Mouse (Mus musculus): ENCODE data around the gene Ebf4. TPM values are rescaled to one million over a fixed set of nuclear protein-coding genes. Genes with fewer than 3 reads are reported as not detected.

Ebf4 gene
- polyA plus RNA-seq, 1 experiment from 2014 or later, result 4.3 TPM

DNA sequence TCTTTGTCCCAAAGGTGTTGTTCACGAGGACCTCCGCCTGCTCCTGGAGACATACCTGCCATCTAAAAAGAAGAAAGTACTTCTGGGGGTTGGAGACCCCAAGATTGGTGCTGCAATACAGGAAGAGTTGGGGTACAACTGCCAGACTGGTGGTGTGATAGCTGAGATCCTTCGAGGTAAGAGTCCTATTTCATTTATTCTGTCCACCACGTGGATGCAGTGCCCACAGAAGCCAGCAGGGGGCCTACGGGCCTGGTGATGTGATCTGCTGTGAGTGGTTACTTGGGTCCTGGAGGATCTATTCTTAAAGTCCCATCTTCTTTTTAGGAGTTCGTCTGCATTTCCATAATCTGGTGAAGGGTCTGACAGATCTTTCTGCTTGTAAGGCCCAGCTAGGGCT lies 19.3 kb upstream of the Ebf4 start:
- Histone ChIP-seq H3K4me1 (peaks cover 19% of the 10 kb centered on the region), H3K27me3 (replicated peaks) (no peaks in the 10 kb centered on the region), H3K27ac (no peak overlapping the region), H3K9ac (peak overlapping the region; percentile 94; the same call in 1 of the 2 replicates), H3K9me3 (no peaks in the 10 kb centered on the region), H3K4me3 (peak overlapping the region; percentile 91), H3K4me2 (replicated peaks) (peak overlapping the region; percentile 95), H3K36me3 (peaks cover 50% of the 10 kb centered on the region)
- no peak for ATAC-seq (ENCODE audit: low FRiP score, low read depth)
- WGBS, result 47% methylated on average over 6 of the region's 6 CpGs

DNA sequence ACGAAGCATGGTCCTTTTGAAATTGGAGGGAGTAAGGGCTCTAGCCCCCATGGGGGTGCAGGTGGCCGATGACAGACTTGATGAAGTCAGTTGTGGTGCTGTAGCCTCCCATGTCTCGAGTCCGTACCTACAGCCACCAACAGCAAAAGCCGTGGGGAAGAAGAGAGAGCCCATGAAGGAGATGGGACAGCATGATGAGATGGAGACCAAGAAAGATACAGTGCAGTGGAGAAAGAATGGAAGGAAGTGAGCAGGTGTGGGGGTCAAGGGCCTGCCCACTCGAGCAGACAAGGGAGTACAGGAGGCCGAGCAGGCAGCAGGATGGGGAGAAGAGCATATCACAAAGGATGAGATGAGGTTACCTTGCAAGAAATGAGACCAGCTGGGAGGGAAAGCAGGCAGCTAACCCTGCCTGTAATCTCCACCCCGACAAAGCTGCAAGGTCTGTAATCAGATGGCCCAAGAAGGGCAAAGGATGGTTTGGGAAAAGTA lies 15.3 kb upstream of the Ebf4 start:
- Histone ChIP-seq H3K27me3 (replicated peaks) (no peaks in the 10 kb centered on the region), H3K4me3 (no peak overlapping the region), H3K9me3 (no peaks in the 10 kb centered on the region), H3K27ac (no peak overlapping the region), H3K4me1 (peaks cover 24% of the 10 kb centered on the region), H3K4me2 (replicated peaks) (no peak overlapping the region), H3K36me3 (peaks cover 61% of the 10 kb centered on the region), H3K9ac (no peak overlapping the region)
- no peak for ATAC-seq (ENCODE audit: low FRiP score, low read depth)
- 38% methylated on average over 8 of the region's 8 CpGs for WGBS

DNA sequence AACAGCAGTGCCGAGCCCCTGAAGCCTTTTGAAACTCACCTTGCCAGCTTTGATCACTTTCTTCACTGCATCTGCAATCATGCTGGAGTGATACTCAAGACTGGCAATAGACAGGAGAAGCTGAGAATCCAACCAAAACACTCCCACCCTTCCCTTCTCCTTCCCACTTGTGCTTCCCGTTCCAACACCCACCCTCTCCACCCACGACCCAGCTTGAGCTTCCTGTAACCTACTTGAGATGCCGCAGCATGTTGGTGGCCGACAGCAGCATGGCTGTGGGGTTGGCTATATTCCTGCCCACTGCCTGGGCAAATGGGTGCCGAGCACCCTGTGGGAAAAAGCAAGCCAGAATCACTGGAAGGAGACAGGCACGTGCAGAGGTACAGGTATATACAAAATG lies 14.7 kb upstream of the Ebf4 start:
- no peak overlapping the region for H3K27ac ChIP-seq
- H3K36me3 ChIP-seq, result peaks cover 61% of the 10 kb centered on the region
- H3K27me3 ChIP-seq (replicated peaks), result no peaks in the 10 kb centered on the region
- WGBS, result 68% methylated on average over 7 of the region's 7 CpGs
- H3K9ac ChIP-seq, result no peak overlapping the region
- no peak overlapping the region for H3K4me3 ChIP-seq
- no peaks in the 10 kb centered on the region for H3K9me3 ChIP-seq
- H3K4me1 ChIP-seq, result peaks cover 20% of the 10 kb centered on the region
- ATAC-seq (ENCODE audit: low FRiP score, low read depth), result no peak
- H3K4me2 ChIP-seq (replicated peaks), result no peak overlapping the region

DNA sequence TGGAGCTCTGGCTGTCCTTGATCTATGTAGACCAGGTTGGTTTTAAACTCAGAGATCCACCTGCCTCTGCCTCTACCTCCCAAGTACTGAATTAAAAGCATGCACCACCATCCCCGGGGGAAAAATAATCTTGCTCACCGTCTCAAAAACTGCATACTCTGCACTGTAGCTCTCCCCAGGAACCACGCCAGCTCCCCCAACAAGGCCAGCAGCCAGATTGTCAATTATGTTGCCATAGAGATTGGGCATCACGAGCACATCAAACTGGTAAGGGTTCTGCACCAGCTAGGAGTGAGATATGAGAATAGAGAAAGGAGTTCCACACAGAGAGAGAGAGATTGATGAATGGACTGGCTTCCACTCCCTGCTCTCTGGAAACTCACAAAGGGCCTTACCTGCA lies 14.2 kb upstream of the Ebf4 start:
- peaks cover 56% of the 10 kb centered on the region for H3K36me3 ChIP-seq
- no peak for ATAC-seq (ENCODE audit: low FRiP score, low read depth)
- no peaks in the 10 kb centered on the region for H3K9me3 ChIP-seq

DNA sequence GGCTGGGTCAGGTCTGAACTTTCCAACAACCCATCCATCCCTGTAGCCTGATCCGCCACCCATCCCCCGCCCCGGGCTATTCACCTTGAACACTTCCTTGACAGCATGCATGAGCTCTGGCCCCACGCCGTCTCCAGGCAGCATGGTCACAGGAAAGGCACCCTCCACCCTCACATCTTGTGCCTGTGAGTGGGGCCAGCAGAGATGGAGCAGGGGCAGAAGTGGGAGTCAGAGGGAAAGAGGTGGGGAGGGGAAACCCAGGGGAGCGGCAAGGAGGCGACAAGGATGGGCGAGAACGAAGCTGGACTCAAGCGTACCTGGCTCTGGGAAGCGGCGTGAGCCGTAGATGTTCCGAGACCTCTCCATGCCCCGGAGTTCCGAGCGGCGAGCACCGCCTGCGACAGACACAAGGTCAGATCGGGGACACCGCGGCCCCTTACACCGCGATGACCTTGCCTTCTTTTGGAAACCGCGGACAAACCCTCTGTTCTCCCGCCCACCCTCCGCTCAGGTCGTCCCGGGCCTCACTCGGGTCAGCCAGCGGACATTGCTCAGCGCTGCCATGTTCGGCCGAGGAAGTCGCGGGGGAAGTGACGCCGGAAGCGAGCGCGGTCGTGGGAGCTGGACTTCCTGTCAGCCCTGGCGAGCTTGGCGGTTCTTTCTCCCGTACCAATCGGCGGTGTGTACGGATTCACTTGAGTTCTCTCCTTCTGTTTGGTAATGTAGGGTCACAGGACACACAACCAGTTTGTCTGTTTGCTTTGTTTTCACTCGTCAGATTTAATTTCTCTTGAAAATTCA lies 10.9 kb upstream of the Ebf4 start, which contains the start of gene Idh3b:
Idh3b (minus strand) TSS at position 694 of the 801 bp plus-strand sequence.
- 1% methylated on average over 51 of the region's 51 CpGs for WGBS
- no peaks in the 10 kb centered on the region for H3K27me3 ChIP-seq (replicated peaks)
- ATAC-seq (ENCODE audit: low FRiP score, low read depth), result peak; percentile 90

More for the DNA sequence above, 14.2 kb upstream of the Ebf4 start:
- no peak overlapping the region for H3K4me2 ChIP-seq (replicated peaks)
- H3K27me3 ChIP-seq (replicated peaks), result no peaks in the 10 kb centered on the region
- WGBS, result 81% methylated on average over 4 of the region's 4 CpGs
- no peak overlapping the region for H3K4me3 ChIP-seq
- peaks cover 14% of the 10 kb centered on the region for H3K4me1 ChIP-seq
- no peak overlapping the region for H3K27ac ChIP-seq
- no peak overlapping the region for H3K9ac ChIP-seq

DNA sequence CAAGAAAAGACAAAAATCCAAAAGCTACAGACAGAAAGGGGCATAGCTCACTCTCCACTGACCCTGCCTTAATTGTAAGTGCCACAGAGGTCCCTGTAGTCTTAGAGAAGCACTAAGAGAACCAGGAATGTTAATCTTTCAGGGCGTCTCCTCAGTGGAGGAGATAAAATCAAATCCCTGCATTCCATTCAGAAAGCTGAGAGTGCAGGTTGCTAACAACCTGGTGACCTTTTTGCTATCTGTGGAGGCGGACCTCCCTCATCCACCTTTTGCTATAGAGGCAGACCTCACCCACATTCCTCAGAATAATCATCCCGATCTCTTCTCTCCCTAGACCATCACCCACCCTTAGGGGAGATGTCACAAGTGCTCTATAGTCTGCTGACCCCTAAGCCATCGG lies 5.9 kb upstream of the Ebf4 start:
- no peak for ATAC-seq (ENCODE audit: low FRiP score, low read depth)
- H3K27me3 ChIP-seq (replicated peaks), result no peaks in the 10 kb centered on the region

More for the DNA sequence above, 10.9 kb upstream of the Ebf4 start, which contains the start of gene Idh3b:
- Histone ChIP-seq H3K4me3 (peak within 1 kb of the TSS; percentile 84), H3K4me2 (replicated peaks) (peak within 1 kb of the TSS; percentile 98), H3K36me3 (peaks cover 27% of the 10 kb centered on the region), H3K27ac (no peak within 1 kb of the TSS), H3K9me3 (no peaks in the 10 kb centered on the region), H3K4me1 (peaks cover 9% of the 10 kb centered on the region), H3K9ac (peak within 1 kb of the TSS; percentile 84)

DNA sequence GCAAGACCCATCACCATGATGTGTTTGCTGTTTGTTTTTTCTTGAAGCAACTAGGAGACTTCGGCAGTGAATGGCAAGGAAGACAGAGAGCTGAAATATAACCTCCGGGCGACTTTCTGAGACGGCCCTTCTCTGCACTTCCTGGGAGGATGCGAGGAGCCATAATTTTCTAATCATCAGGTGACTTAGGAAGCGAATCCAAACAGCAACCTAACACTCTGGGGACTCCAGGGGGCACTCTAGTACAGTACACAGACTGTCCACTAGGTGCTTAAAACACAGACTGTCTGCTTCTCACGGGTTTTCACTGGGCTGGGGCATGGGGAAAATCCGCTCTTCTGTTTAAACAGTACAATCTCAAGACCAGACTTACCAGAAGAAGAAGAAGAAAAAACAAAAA lies 3.5 kb upstream of the Ebf4 start:
- no peak overlapping the region for H3K4me2 ChIP-seq (replicated peaks)
- H3K9me3 ChIP-seq, result no peaks in the 10 kb centered on the region
- H3K4me3 ChIP-seq, result no peak overlapping the region
- peaks cover 23% of the 10 kb centered on the region for H3K4me1 ChIP-seq
- WGBS, result 15% methylated on average over 8 of the region's 8 CpGs
- H3K9ac ChIP-seq, result no peak overlapping the region
- H3K27ac ChIP-seq, result no peak overlapping the region
- H3K36me3 ChIP-seq, result no peaks in the 10 kb centered on the region
- H3K27me3 ChIP-seq (replicated peaks), result no peaks in the 10 kb centered on the region
- ATAC-seq (ENCODE audit: low FRiP score, low read depth), result no peak

More for the DNA sequence above, 5.9 kb upstream of the Ebf4 start:
- Histone ChIP-seq H3K27ac (no peak overlapping the region), H3K4me3 (no peak overlapping the region), H3K4me1 (peaks cover 7% of the 10 kb centered on the region), H3K9me3 (no peaks in the 10 kb centered on the region), H3K9ac (no peak overlapping the region), H3K4me2 (replicated peaks) (no peak overlapping the region), H3K36me3 (no peaks in the 10 kb centered on the region)
- 76% methylated on average over 4 of the region's 4 CpGs for WGBS

DNA sequence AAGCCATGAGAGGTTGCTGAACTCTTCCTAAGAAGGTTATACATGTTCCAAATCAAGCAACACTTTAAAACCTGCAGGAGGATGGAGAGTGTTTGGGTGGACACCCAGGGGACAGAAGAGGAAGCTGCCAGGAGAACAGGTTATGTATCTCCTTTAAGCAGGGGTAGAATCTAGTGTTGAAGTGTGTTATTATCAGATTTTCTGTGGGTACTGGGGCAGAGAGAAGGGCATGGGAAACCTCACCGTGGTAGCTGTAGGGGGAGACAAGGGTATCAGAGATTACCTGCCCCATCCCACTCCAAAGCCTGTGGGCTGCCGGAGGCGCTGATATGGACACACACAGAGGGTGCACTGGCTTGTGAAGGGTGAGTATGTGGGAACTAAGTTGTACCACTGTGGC lies 2.0 kb upstream of the Ebf4 start:
- Histone ChIP-seq H3K9me3 (no peaks in the 10 kb centered on the region), H3K4me1 (peaks cover 31% of the 10 kb centered on the region), H3K4me2 (replicated peaks) (no peak overlapping the region), H3K27ac (no peak overlapping the region), H3K9ac (no peak overlapping the region), H3K4me3 (no peak overlapping the region), H3K27me3 (replicated peaks) (no peaks in the 10 kb centered on the region), H3K36me3 (no peaks in the 10 kb centered on the region)
- no peak for ATAC-seq (ENCODE audit: low FRiP score, low read depth)
- 58% methylated on average over 3 of the region's 3 CpGs for WGBS

DNA sequence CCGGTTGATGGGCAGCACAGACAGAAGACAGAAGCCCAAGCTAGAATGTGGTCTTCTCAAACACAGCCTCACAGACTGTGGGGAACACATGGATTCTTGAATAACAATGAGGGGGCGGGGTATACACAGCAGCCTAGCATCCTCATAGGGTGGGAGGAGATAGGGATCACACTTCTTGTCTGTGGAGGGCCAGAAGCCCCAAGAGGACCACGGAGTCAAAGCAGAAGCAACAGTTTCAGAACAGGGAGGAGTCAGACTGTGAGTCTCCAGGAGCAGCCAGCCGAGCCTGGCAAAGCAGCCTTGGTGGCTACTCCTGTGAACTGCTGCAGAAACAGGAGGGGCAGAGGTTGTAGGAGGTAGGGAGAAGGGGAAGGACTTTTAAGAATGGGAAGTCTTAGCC lies 1.5 kb upstream of the Ebf4 start:
- Histone ChIP-seq H3K9me3 (no peaks in the 10 kb centered on the region), H3K4me1 (peaks cover 31% of the 10 kb centered on the region), H3K9ac (no peak overlapping the region), H3K27ac (no peak overlapping the region), H3K4me2 (replicated peaks) (no peak overlapping the region), H3K4me3 (no peak overlapping the region), H3K27me3 (replicated peaks) (no peaks in the 10 kb centered on the region), H3K36me3 (no peaks in the 10 kb centered on the region)
- ATAC-seq (ENCODE audit: low FRiP score, low read depth), result no peak
- WGBS, result 8% methylated on average over 4 of the region's 4 CpGs

DNA sequence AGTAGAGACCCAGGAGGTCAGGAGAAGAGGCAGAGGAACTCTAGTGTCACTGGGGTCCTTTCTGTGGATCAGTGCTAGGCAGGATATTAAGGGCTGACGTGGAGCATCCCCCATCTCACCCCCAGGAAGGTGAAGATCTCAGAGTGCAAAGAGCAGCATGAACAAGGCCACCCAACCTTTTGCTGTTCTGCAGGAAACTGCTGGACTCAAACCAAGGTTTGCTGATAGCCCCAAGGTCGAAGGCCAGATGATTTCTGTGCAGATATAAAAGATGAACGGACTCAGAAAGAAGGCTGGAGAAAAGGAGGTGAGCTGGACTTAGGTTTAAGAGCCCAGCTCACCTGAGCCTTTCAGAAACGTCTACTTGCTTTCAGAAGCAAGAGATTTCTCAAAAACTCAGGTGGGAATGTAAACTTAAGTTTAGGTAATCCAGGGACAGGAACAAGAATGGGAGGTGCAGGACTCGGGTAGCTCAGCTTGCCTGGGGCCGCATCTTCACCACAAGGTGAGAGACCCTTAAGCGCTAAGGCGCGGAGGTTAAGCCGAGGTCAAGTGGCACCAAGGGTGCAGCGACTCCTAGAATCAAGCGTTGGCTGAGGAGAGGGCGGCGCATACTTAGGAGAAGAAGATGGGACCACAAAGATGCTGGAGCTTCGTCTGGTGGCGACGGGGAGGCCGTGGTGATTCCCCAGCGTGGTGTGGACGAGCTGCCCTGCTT lies 592 bp upstream of the Ebf4 start:
- peak overlapping the region; percentile 80 for H3K9ac ChIP-seq
- H3K9me3 ChIP-seq, result no peaks in the 10 kb centered on the region
- H3K27me3 ChIP-seq (replicated peaks), result no peaks in the 10 kb centered on the region
- peak overlapping the region; percentile 50; the same call in 1 of the 2 replicates for H3K27ac ChIP-seq
- 10% methylated on average over 20 of the region's 20 CpGs for WGBS
- no peaks in the 10 kb centered on the region for H3K36me3 ChIP-seq
- peak overlapping the region; percentile 75 for H3K4me2 ChIP-seq (replicated peaks)
- H3K4me1 ChIP-seq, result peaks cover 31% of the 10 kb centered on the region
- ATAC-seq (ENCODE audit: low FRiP score, low read depth), result no peak
- H3K4me3 ChIP-seq, result peak overlapping the region; percentile 78

DNA sequence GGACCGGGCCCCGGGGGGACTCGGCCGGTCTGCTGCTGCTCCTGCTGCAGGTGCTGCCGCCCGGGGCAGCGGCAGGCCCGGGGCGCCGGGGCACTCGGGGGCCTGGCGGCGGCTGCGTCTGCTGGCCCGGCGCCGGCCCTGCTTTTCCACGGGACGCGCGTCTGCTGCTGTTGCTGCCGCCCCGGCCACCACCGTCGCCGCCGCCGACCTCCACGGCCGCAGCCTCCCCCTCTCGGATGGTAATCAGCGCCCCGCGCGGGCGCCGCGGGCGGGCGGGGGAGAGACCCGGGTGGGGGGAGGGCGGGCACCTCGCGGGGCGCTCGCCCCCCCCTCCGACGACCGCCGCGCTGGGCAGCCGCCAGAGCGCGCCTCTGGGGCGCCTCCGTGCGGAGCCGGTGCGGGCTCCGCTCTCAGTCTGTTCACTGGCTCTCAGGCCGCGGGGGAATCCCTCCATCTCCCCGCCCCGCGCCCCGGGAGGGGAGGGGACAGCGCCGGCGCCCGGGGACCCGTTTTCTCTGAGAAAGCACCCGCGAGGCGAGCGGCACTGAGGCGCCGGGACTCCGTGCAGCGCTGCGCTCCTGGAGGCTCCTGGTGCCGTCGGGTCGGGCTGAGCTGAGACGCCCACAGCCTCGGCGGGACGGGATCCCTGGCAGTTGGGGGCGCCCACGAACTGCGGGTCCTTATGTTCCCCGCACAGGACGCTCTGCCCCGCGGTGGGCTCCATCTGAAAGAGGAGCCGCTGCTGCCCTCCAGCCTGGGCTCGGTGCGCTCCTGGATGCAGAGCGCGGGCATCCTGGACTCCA lies 563 bp downstream of the Ebf4 start:
- H3K9ac ChIP-seq, result peak overlapping the region; percentile 80
- peak; percentile 69 for ATAC-seq (ENCODE audit: low FRiP score, low read depth)
- H3K4me1 ChIP-seq, result peaks cover 31% of the 10 kb centered on the region
- H3K27me3 ChIP-seq (replicated peaks), result no peaks in the 10 kb centered on the region
- no peaks in the 10 kb centered on the region for H3K9me3 ChIP-seq
- H3K27ac ChIP-seq, result peak overlapping the region; percentile 50
- H3K36me3 ChIP-seq, result no peaks in the 10 kb centered on the region
- WGBS, result under 1% methylated on average over 76 of the region's 99 CpGs
- H3K4me2 ChIP-seq (replicated peaks), result peak overlapping the region; percentile 75
- H3K4me3 ChIP-seq, result peak overlapping the region; percentile 78

Measured in neural tube, embryonic 12.5 days (tissue).